Mouse (Mus musculus) left cerebral cortex, postnatal 25 days (tissue): Measurements from ENCODE around the gene Fgfr2. TPM values are rescaled to one million over a fixed set of nuclear protein-coding genes. Genes with fewer than 3 reads are reported as not detected.

Experiments used
- DNase-seq, 2 experiments: peaks; one replicate each; pipeline ENCODE4 v3.0.0; 2022; ENCODE audit warnings: low spot score in 2 of 2, mixed read lengths in 1 of 2
- intact Hi-C: fragments of 180-260 bp; cut with DNase I; formaldehyde crosslinking; loops from one replicate; pipeline ENCODE4 v1.15.1; 2025
- total RNA-seq, 2 experiments: library from RNA; stranded (reverse); gene quantifications; 2 replicates each; pipeline ENCODE4 v1.2.3; 2021

Fgfr2 gene
- total RNA-seq, 2 experiments from 2014 or later, result 37.1 to 42.0 TPM

DNA sequence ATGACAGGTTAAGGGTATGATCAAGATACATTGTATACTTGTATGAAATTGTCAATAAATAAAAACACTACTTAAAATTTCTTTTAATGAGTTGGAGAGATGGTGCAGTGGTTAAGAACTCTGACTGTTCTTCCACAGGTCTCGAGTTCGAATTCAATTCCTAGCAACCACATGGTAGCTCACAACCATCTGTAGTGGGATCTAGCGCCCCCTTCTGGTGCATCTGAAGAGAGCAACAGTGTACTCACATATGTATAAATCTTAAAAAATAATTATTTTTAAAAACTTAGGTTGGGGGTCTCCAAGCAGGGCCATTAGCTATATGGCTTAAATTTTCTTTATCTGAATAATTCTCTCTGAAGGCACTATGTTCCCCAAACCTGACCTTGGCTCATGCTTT is 2192.7 kb downstream of the Fgfr2 start:
- no peak for DNase-seq
- intact Hi-C loops, result no loop called here

DNA sequence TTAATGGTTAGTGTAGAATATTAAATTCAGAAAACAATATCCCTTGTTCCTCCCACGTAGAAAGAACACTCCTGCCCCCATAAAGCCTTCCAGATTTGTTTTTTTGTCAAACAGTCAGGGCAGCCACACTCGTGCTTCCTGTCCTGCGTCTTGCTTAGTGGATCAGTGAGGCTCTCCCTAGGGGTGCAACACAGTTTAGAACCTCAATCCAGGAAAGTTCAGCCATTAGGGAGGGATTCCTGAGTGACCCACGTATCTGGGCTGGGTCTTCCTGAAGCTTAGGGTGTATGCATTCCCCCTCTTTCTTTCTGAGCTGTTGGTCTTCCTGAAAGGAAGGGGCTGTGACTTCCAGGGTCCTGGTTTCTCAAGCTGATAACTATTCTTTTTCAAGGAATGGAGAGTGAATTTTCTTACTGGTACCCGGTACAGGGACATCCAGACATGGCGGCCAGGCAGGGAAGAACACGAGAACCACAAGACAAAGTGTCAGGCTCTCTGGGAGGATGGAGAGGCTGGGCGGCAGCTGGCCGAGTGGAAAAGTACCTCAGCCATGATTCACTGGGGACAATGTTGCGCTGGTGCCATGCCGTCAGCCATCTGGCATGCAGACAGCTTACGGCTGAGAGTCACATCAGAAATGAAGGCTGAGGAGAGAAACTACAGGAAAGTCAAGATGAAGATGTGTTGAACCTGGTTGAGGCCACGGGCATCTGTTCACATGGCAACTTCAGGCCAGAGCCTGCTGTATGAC is 2200.0 kb downstream of the Fgfr2 start:
- DNase-seq, result peak in 1 of 2 experiments; percentile 74
- intact Hi-C loops, result loop anchor here (10.0 kb wide), 1 partner anchor 248 kb away; no protein-coding TSS in a partner anchor

DNA sequence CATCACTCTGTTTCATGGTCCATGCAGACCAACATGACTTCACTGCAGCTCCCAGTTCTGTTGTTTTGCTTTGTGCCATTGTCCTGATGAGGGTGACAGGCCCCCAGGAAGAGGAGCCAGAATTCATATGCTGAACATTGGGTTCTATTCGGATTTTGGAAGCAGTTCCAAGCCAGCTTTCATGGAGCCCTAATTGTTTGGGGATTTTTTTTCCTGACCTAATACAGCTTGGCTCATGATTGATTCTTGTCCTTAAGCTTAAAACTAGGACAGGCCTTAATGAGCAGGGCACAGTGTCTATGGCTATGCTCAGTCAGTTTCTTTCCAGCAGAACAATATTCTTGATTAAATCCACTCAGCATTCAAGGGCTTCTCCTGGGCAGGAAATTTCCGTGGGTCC is 2204.9 kb downstream of the Fgfr2 start:
- intact Hi-C loops, result no loop called here
- DNase-seq, result peak in 1 of 2 experiments; percentile 55

DNA sequence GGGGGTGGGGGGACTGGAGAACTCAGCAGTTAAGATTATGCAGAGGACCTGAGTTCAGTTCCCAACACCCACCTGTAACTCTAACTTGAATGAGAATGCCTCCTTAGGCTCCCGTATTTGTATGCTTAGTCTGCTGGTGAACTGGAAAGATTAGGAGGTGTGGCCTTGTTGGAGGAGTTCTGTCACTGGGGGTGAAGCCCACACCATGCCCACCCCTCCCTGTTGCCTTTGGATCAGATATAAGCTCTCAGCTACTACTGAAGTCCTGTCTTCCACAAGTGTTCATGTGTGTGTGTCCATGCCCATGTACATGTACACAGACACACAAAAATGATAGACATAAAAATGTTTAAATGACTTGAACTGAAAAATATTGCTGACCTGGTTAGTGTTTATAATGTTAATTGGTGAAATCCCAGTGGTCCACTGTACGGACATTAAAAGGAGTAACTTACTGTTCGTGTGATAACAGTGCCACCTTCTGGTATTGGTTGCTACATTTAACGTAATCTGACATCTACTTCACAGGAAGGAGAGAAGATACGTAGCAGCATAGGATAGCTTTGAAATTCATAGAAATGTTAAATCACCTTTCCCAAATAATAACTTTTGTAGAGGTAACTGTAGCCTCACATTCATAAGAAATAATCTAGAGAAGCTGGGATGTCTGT is 2208.3 kb downstream of the Fgfr2 start:
- peak in 1 of 2 experiments; percentile 61 for DNase-seq
- intact Hi-C loops, result loop anchor here (1.0 to 2.0 kb wide), 2 partner anchors 88 to 144 kb away; no protein-coding TSS in a partner anchor

DNA sequence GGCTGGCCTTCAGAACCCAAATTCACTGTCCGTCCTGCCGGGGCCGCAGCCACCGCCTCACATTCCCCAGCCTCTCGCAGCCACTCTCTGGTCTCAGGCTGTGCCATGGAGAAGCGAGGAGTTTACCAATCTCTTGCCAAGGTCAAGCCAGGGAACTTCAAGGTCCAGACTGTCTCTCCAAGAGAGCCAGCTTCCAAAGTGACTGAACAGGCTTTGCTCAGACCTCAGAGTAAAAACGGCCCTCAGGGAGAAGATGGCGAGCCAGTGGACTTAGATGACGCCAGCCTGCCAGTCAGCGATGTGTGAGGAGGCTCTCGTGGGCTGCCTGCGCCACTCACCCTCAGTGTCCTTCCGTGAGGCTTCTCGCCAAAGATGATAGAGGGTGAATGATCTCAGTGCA is 2212.3 kb downstream of the Fgfr2 start:
- intact Hi-C loops, result no loop called here
- no peak for DNase-seq

DNA sequence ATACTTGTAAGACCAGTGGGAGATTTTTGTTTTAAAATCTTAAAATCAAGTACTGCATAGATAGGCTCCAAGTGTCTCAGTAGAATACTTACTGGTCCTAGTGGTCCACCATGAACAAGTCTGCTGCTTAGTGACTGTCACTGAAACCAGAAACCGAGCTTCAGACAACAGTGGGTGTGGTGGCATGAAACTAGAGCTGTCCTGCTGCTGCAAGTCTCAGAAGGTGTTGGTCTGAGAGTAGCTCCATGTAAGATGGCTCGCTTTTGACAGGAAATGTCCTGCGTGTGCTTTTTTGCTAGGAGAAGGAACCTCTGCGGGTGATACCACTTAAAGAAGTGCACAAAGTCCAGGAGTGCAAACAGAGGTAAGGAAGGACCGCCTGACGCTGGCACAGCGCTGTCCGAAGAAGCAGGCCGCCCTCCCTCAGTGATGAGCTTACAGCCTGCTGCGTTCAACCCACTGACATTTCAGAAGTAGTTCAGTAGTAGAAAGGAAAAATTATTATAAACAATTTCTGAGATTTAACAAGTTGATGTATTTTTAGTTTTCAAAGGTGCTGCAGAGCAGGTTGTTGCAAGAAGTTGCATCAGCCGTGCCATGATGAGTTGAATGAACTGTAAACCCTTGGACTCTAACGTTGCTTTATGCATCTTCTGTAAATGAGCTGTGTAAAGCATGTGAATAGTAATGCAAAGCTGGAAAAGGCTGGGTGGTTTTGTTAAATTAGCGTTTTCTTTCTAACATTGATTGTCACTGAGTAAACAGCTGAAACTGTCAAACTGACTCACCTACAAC is 2218.4 kb downstream of the Fgfr2 start:
- no peak for DNase-seq
- intact Hi-C loops, result loop anchor here (5.0 kb wide), 1 partner anchor 37 kb away; the partner anchor contains the start of gene Plekha1

DNA sequence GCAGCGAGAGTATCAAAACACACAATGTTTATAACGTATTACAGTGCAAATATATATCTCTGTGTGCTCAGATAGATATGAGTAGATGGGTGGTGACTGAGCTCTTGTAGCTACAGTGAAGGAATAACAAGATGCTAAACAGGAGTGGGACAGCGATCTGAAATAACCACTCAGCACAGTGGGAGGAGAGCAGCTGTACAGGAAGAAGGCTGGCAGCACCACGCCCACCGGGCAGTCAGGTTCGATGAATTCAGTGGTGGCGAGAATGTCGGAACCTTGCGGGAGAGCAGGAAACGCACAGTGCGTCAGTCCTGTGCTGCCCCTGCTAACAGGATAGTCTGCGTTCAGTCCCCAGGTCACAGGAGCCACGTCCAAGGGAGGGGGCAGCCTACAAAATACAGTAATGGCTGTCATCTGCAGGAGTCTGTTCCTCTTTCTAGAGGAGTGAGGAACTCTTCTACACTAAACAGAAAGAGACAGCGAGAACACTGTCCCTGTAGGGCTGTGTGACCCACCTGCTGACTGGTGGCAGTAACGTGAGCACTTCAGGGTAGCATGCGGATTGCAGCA is 2219.6 kb downstream of the Fgfr2 start:
- intact Hi-C loops, result loop anchor here (5.0 kb wide), 1 partner anchor 36 kb away; the partner anchor contains the start of gene Plekha1
- peak; percentile 54 to 84 for DNase-seq

DNA sequence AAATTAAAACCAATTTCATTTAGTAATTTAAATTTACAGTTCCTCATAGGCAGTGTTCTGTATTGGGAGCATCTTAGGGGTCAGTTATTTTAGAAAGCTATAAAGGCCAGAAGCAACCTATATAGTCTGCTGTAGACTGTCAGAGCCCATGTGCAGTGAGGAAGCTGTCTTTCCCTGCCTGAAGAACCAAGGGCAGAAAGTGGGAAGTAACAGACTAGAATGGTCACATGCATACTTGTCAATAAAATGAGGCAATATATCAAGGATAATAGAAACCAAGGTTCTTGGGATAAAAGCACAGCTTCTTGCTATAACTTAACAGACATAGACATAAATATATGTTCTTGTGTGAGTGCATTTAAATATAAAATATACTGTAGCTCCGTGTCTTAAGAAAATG is 2220.2 kb downstream of the Fgfr2 start:
- intact Hi-C loops, result loop anchor here (5.0 kb wide), 1 partner anchor 36 kb away; the partner anchor contains the start of gene Plekha1
- DNase-seq, result no peak

DNA sequence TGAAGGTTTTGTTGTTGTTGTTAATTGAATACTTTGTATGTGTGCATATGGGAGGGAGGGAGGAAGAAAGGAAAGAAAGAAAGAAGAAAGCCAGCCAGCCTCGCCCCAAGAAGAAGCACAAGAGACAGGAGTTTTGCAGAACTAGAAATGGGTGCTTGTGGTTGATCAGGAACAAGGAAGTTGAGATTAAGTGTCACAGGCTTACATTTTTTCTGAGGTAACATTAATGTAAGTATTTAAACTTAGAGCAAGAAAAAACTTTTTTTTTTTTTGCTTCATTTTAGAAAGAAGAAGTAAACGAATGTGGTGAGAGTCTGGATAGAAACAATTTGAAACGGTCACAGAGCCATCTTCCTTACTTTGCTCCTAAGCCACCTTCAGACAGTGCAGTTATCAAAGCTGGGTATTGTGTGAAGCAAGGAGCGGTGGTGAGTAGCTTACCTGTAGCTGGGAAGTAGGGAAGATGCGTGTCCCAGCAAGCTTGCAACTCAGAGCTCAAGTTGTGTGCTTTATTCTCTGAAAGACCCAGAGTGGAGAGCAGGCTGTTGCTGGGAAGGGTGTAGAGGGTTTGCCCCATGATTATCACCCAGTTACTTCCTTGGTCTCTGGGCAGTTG is 2222.8 kb downstream of the Fgfr2 start:
- no peak for DNase-seq
- intact Hi-C loops, result loop anchor here (5.0 kb wide), 1 partner anchor 33 kb away; the partner anchor contains the start of gene Plekha1

DNA sequence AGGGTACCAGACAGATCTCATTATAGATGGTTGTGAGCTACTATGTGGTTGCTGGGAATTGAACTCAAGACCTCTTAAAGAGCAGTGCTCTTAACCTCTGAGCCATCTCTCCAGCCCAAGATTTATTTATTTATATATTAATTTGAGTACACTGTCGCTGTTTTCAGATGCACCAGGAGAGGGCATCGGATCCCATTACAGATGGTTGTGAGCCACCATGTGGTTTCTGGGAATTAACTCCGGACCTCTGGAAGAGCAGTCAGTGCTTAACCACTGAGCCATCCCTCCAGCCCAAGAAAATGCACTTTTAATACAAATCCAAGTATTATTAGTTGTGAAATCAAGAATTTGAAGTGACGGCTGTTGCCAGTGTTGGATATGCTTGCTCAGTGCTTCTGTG is 2224.8 kb downstream of the Fgfr2 start:
- no peak for DNase-seq
- intact Hi-C loops, result no loop called here

DNA sequence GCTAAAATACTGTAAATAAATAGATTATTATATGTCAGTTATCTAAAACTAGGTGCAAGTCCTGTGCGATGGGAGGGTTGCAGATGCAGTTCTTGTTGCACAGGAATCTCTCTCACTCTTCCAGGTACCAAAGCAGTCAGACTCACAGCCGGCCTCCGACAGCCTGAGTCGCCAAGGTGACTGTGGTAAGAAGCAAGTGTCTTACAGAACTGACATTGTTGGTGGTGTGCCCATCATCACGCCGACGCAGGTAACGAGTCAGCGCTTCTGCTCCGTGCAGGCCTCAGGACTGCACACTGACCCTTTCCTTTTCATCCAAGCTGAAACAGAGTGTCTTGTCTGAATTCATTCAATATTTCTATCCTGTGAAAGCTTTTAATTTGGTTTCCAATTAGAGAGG is 2225.9 kb downstream of the Fgfr2 start:
- intact Hi-C loops, result no loop called here
- DNase-seq, result no peak

DNA sequence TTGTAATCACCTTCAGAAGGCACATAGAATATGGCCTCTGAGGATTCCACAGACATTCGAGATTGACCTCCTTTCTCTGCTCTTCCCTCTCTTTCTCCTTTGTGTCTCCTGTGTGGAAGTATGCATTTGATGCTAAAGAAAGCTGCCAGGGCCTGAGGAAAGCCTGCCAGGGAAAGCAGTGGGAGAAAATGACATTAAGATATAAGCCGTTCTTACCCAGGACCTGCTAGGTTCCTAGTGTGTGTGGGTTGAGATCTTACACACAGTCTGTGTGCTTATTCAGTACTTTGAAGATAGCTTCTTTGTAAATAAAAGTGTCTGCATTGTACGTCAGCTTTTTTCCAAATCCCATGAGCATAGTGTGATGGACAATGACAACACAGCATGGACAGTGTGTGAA is 2227.1 kb downstream of the Fgfr2 start:
- DNase-seq, result peak; percentile 31 to 81

DNA sequence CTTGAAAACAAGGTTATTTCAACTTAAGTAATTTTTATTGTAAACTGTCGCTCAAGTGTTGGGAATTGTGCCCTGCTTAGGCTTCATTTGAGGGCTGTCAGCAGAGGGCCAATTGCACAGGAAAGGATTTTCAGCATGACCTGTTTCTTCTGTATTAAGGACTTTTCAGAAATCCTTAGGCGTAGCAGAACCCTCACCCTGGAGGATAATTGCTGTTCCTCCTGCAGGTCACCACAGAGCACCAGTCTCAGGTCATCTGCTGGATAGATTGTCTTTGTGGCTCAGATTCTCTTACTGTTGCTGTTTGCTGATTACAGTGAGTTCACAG is 2227.6 kb downstream of the Fgfr2 start:
- no peak for DNase-seq
- intact Hi-C loops, result no loop called here

More for the DNA sequence above, 2227.1 kb downstream of the Fgfr2 start:
- intact Hi-C loops, result no loop called here

DNA sequence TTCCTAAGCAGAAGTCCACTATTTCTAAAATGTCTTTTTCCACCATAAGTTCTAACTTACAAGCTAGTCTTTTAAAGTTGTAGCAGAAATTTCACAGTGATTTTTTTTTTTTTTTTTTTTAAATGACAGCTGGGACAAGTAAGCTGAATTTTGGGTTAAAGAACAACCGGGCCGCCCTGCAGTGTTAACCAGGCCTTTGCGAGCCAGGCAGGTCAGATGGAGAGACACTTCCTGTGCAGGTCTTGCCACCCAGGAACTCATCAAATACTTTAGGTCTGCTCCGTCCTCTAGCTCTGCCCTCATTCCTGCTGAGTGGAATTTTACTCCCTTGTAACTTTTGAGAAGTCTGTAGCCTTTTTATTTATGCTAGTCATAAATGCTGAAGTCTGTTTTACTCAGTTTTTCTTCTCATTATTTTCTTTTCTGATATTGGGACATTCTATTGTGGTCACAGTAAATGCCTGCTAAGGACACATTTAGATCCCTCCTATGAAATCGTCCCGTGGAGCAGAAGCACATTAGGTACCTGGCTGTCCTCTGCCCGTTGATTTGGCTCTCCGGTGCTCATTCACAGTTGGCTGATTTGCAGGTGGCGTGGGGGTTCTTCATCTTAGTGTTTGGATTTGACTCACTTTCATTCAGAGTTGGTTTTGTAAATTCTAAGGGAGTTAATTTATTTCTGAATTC is 2228.1 kb downstream of the Fgfr2 start:
- DNase-seq, result no peak
- intact Hi-C loops, result no loop called here

DNA sequence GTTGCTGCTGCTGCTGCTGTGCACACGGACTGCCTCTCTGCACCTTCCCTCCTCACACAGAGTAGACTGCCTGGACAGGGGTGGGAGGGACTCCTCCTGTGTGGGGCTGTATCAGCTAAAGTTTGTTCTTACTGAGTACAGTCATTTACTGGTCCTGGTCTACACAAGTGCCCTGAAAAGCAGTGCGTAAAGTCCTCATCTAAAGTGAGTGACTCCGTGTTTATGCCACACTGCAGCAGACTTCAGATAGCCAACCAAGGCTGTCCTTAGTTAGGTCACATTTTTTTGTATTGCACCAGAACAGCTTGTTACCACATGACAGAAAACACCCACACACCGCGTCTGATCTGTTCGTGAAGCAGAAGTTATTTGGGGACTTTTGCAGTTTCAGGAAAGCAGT is 2230.2 kb downstream of the Fgfr2 start:
- intact Hi-C loops, result no loop called here
- DNase-seq, result peak; percentile 69 to 91

DNA sequence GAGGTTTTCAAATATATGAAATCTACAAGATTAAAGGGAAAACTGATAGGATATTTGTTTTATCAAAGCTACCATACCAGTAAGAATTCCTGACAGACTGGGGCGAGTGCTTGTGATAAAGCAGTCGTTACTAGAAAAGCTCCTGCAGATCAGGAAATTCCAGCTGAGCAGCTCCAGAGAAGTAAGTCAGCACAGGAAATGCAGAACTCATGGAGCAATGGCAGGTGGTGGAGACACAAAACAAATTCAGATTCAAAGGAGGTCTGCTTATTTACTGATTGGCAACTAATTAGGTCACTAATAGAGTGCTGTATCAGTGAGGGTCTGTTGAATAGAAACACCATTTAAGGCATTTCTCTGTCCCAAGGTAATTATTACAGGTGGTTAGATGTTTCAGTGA is 2232.3 kb downstream of the Fgfr2 start:
- intact Hi-C loops, result no loop called here
- DNase-seq, result no peak

DNA sequence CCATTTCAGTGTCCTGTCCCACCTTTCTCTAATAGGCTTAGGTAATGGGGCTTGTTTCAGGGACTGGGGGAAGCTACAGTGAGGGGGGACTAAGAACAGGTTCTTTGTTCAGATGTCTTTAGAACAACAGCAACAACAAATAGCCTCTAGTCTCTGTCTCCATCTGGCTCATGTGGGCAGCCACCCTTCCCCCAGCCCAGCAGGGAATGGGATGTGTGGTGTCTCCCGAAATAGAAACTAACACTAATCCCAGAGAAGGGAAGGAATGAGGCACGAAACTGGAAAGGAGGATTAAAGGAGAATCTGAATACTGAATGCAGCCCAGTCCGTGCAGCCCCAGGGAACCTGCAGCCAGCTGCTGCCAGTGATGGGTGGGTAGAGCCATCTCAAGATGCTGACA is 2235.2 kb downstream of the Fgfr2 start:
- DNase-seq, result peak; percentile 46 to 80
- intact Hi-C loops, result no loop called here

DNA sequence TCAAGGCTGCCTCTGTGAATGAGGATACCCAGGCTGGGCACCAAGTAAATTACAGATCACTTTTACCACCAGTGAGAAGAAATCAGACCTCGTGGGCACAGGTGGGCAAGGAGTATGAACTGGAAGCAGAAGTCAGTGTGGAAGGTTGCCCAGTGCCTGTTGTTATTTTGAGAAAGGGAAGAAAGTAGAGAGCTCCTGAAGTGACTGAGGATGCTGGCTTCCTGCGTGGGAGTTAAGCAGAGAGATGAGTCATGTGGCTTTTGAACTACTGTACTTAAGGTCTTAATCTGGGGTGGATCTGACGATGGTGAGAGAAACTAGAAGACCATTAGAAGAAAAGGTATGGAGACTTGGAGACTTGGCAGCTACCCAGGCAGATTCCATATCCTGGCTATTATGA is 2236.9 kb downstream of the Fgfr2 start:
- peak in 1 of 2 experiments; percentile 21 for DNase-seq
- intact Hi-C loops, result no loop called here

DNA sequence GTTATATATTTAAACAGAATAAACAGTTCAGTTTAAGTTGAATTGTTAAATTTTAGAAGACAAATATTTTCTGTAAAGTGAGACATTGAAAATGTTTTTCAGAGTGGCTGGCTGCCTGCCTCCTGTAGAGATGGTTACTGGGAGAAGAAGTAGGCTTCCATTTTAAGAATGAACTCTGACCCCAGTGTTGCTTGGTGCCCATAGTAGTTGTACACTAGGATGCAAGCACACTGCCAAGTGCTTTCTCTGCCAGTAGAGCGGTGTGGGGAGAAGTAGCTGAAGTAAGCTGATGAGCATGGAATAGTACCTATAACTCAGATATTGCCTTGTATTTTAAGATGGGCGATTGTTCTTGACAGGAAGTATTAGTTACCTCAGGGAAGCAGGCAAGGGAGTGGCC is 2239.0 kb downstream of the Fgfr2 start:
- no peak for DNase-seq
- intact Hi-C loops, result no loop called here
